Mouse (Mus musculus) hindbrain, embryonic 16.5 days (tissue): ENCODE data around the gene Igf2bp1. TPM values are rescaled to one million over a fixed set of nuclear protein-coding genes. Genes with fewer than 3 reads are reported as not detected.
"Not testable (repeated sequence)": the region's sequence is repeated elsewhere in the genome, so short reads cannot be mapped to it uniquely, and the experiment has no call there.

Source experiments
- ATAC-seq: fragments of 200-750 bp; cut with Nextera tagmentation; 2 replicates; pipeline ENCODE4 v1.8.0; 2017; ENCODE audit warnings: moderate TSS enrichment, moderate library complexity
- H3K27ac ChIP-seq: fragments of 300-500 bp; sonication (generic); 2 replicates; pipeline ENCODE4 v1.5.1; 2014; ENCODE audit warnings: low read depth, mild to moderate bottlenecking, control low read depth, low read length, moderate library complexity
- H3K27me3 ChIP-seq: fragments of 300-500 bp; sonication (generic); replicated peaks from 2 replicates; pipeline ENCODE4 v1.6.1; 2014; ENCODE audit warnings: low read length; ENCODE audit not compliant: control insufficient read depth, insufficient read depth
- H3K36me3 ChIP-seq: fragments of 300-500 bp; sonication (generic); 2 replicates; pipeline ENCODE4 v1.6.1; 2014; ENCODE audit warnings: mild to moderate bottlenecking, low read length, moderate library complexity, mixed read lengths; ENCODE audit not compliant: control insufficient read depth, insufficient read depth
- H3K4me1 ChIP-seq: fragments of 300-500 bp; sonication (generic); 2 replicates; pipeline ENCODE4 v1.6.1; 2014; ENCODE audit warnings: low read depth, low read length; ENCODE audit not compliant: control insufficient read depth, insufficient read depth
- H3K4me2 ChIP-seq: fragments of 300-500 bp; sonication (generic); 2 replicates; pipeline ENCODE4 v1.6.1; 2014; ENCODE audit warnings: mild to moderate bottlenecking, low read length, control low read depth, moderate library complexity
- H3K4me3 ChIP-seq: fragments of 300-500 bp; sonication (generic); 2 replicates; pipeline ENCODE4 v1.5.1; 2014; ENCODE audit warnings: mild to moderate bottlenecking, low read length, control low read depth, moderate library complexity
- H3K9ac ChIP-seq: fragments of 300-500 bp; sonication (generic); 2 replicates; pipeline ENCODE4 v1.6.1; 2014; ENCODE audit warnings: low read depth, mild to moderate bottlenecking, control low read depth, low read length, moderate library complexity
- H3K9me3 ChIP-seq: fragments of 300-500 bp; sonication (generic); 2 replicates; pipeline ENCODE4 v1.6.1; 2014; ENCODE audit warnings: mild to moderate bottlenecking, low read length, moderate library complexity; ENCODE audit not compliant: control insufficient read depth
- WGBS: fragments of 180-500 bp; shearing (Covaris S2); extraction: QIAGEN DNeasy Blood & Tissue Kit; methylation state at CpG from one replicate; pipeline ENCODE4 v1.1.7; 2014; 5-methylcytosine and 5-hydroxymethylcytosine counted together
- polyA plus RNA-seq: library from polyadenylated mRNA; unstranded; fragments of >200 nt; fragmentation: Nextera tagmentation; extraction: Ambion mirVana; gene quantifications from 2 replicates; pipeline ENCODE4 v1.2.1, GENCODE M21; 2015

The Igf2bp1 gene
- polyA plus RNA-seq, 1 experiment from 2014 or later = 6.1 TPM

DNA sequence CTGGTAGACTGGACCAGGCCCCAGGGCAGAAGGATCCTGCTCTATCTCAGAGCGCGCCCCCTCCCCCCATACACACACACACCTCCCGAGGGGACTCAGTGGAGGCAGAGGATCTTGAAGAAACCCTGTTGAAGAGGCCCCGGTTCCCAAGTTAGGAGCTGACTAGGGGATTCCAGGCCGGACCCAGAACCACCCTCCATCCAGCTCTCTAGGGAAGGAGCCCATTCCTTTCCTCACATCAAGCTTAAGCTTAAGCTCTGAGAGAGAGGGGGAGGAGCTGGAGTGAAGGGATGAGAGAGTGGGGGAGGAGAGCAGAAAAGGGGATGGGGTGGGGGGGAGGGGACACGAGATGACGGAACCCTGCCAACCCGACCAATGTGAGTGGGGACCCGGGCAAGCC is 47.5 kb downstream of the Igf2bp1 start:
- Histone ChIP-seq H3K9me3 (no peaks in the 10 kb centered on the region), H3K4me1 (no peaks in the 10 kb centered on the region), H3K27ac (no peak overlapping the region), H3K36me3 (peaks cover 3% of the 10 kb centered on the region; the same call in 1 of the 2 replicates), H3K27me3 (no peaks in the 10 kb centered on the region), H3K9ac (no peak overlapping the region), H3K4me3 (no peak overlapping the region), H3K4me2 (no peak overlapping the region)
- ATAC-seq = no peak
- WGBS = 68% methylated on average over 8 of the region's 9 CpGs

DNA sequence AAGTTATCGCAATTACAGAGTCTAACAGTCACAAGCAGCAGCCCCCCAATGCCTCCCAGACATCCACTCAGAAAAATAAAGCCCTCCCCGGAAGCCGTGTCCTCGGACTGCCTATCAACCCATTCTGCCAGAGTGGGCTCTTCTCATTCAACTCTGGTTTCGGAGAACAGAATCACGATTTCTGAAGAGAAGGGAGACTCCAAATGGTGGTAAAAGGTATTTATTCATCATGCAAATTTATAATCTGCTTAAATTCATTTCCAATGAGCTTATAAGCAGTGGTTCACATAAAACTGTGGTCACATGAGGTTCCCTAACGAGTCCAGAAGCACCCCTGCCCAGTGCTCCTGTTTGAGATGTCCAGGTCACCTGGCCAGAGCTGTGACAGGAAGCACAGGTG is 48.3 kb downstream of the Igf2bp1 start:
- no peaks in the 10 kb centered on the region for H3K9me3 ChIP-seq
- no peak for ATAC-seq
- H3K4me2 ChIP-seq = peak overlapping the region; percentile 27
- 64% methylated on average over 7 of the region's 7 CpGs for WGBS
- H3K27me3 ChIP-seq = no peaks in the 10 kb centered on the region
- H3K4me3 ChIP-seq = no peak overlapping the region
- H3K27ac ChIP-seq = no peak overlapping the region
- no peaks in the 10 kb centered on the region for H3K36me3 ChIP-seq
- peak overlapping the region; percentile 23; the same call in 1 of the 2 replicates for H3K9ac ChIP-seq
- H3K4me1 ChIP-seq = no peaks in the 10 kb centered on the region

DNA sequence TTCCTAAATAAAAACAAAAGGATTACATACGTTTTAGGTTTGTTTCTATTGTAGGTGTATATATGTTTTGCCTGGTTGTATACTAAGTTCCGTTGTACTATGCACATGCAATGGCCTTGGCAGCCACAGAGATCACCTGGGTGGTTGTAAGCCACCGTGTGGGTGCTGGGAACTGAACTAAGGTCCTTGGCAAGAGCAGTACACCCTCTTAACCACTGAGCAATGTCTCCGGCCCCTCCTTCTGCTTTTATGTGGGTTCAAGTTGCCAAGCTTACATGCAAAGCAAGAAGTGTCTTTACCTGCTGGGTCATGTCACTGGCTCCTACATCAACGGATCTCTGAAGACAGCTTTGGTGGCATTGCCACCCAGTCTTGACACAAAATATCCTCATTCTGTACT is 52.4 kb downstream of the Igf2bp1 start:
- Histone ChIP-seq H3K4me3 (no peak overlapping the region), H3K27ac (no peak overlapping the region), H3K36me3 (no peaks in the 10 kb centered on the region), H3K27me3 (no peaks in the 10 kb centered on the region), H3K4me1 (no peaks in the 10 kb centered on the region), H3K9me3 (no peaks in the 10 kb centered on the region), H3K4me2 (no peak overlapping the region), H3K9ac (no peak overlapping the region)
- no peak for ATAC-seq
- WGBS = 84% methylated on average over 5 of the region's 5 CpGs

DNA sequence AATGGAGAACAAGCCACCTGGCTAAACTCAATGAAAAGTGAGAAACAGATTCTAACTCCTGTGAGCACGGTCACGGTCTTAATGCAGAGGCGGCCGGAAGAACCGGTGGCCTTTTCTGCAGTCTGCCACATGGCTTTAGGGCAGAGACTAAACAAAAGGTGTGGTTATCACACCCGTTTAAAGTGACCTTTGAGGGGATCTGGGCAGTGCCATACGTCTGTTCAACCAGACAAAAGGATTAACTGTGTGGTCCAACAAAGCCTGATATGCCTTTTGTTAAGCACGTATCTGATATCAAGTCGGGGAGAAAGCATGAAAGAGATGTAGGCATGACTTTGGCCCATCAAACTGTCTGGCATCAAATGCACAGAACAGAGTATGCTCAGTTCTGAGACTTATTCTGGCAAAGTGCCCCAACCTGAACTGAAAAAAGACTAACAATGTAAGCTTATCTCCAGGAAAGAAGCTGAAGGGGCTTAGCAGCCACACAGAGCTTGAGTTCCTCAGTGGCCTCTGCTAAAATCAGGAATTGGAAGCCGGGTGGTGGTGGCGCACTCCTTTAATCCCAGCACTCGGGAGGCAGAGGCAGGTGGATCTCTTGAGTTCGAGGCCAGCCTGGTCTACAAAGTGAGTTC is 59.8 kb downstream of the Igf2bp1 start:
- H3K27me3 ChIP-seq = no peaks in the 10 kb centered on the region
- no peak overlapping the region for H3K9ac ChIP-seq
- no peaks in the 10 kb centered on the region for H3K9me3 ChIP-seq
- no peak for ATAC-seq
- no peak overlapping the region for H3K4me3 ChIP-seq
- no peaks in the 10 kb centered on the region for H3K36me3 ChIP-seq
- H3K27ac ChIP-seq = no peak overlapping the region
- WGBS = 56% methylated on average over 13 of the region's 13 CpGs
- no peaks in the 10 kb centered on the region for H3K4me1 ChIP-seq
- H3K4me2 ChIP-seq = no peak overlapping the region

DNA sequence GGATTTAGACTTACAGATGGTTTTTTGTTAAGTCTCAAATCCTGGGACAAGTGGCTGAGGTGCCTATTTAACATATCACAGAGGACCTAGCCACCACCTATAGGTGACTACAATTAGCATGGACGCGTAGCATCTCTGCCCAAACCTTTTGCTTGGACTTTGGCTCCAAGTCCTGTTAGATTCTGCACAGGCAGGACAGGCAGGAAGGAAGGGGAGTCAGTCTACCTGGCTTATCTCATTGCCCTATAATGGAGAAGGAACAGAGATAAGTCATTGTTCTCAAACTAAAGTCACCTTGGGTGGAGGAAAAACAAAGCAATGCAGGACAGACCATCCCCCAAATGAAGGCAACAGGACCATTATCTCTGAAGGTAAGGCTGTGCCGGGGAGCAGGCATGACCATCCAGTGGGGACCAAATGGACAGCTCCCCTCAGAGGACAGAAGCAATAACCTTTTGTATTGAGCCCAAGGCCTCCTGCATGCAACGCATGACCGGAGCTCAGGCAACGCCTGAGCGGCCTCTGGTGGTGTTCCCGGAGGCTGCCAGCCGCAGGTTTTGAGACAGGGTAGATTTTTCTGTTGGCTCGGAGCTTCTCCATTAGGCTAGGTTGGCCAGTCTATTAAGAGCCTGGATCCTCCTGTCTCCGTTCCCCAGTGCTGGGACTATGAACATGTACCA is 65.8 kb downstream of the Igf2bp1 start:
- Histone ChIP-seq H3K4me3 (no peak overlapping the region), H3K4me2 (no peak overlapping the region), H3K36me3 (no peaks in the 10 kb centered on the region), H3K27ac (no peak overlapping the region), H3K4me1 (no peaks in the 10 kb centered on the region), H3K9ac (no peak overlapping the region), H3K27me3 (no peaks in the 10 kb centered on the region), H3K9me3 (no peaks in the 10 kb centered on the region)
- no peak for ATAC-seq
- WGBS = 40% methylated on average over 11 of the region's 11 CpGs

DNA sequence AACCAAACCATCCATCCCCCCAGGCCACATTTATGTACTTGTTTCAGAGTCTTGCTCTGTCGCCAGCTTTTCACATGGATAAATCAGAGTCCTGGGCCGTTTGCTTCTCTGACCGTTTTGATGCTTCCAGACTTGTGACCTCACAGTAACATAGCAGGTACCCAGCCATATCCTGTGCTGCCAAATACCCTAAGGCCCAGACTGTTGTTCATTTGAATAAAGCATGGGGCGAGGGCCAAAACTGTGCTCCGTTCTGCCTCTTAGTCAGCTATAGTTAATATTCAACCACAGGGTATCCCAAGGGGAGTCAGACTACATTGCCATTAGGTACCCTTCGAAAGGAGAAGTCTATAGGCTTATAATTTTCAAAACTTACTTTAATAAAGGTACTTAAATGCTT is 69.3 kb downstream of the Igf2bp1 start:
- Histone ChIP-seq H3K27me3 (no peaks in the 10 kb centered on the region), H3K4me3 (no peak overlapping the region), H3K9ac (no peak overlapping the region), H3K9me3 (no peaks in the 10 kb centered on the region), H3K4me2 (no peak overlapping the region), H3K27ac (no peak overlapping the region), H3K4me1 (no peaks in the 10 kb centered on the region), H3K36me3 (no peaks in the 10 kb centered on the region)
- ATAC-seq = no peak
- 79% methylated on average over 6 of the region's 6 CpGs for WGBS

DNA sequence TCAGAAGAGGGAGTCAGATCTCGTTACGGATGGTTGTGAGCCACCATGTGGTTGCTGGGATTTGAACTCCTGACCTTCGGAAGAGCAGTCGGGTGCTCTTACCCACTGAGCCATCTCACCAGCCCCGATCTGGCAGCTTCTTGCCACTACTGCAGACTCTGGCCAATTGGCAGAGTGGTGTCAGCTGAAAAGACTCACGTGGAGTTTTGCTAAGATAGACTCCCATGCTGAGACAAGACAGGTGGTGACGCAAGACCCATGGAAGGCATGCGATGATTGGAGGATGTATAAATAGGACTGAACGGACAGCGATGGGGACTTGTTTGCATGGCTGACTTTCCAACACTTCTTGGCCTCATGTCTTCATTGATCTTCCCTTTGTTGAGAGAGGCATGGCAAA is 73.6 kb downstream of the Igf2bp1 start:
- H3K4me1 ChIP-seq, H3K36me3 ChIP-seq, H3K27ac ChIP-seq, H3K9me3 ChIP-seq, H3K9ac ChIP-seq, H3K4me2 ChIP-seq, H3K4me3 ChIP-seq, ATAC-seq, H3K27me3 ChIP-seq: not testable (repeated sequence)
- WGBS = 88% methylated on average over 8 of the region's 10 CpGs

DNA sequence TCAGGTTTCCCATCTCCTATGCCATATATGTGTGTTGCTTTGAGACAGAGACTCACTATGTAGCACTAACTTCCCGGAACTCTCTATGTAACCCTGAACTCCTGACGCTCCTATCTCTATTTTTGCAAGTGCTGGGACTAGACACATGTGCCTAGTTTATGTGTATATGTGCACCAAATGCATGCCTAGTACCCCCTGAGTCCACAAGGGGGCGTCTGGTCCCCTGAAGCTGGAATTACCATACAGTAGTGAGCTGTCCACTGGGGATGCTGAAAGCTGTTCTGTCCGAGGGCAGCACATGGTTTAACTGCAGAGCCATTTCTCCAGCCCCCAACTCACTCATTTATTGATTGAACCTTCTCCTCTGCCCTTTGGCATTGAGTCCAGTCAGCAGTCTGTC is 79.3 kb downstream of the Igf2bp1 start:
- 79% methylated on average over 4 of the region's 4 CpGs for WGBS

DNA sequence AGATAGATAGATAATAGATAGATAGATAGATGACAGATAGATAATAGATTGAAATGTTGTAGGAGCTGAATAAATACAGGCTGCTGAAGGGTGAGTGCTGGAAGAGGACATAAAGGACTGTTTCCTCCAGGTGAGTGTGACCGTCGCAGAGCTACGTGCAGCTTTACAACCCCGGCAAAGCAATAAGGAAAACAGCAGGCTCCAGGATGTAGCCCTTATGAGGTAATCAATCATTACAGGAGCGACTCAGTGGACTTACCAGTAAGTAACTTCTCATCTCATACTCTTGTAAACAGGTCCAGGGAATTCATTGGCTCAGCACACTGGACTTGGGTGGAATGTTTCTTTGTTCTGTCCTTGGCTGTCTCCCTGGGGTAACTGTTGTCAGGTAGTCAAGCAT is 79.8 kb downstream of the Igf2bp1 start:
- ATAC-seq = no peak
- 98% methylated on average over 5 of the region's 5 CpGs for WGBS
- H3K27ac ChIP-seq = no peak overlapping the region

More for the DNA sequence above, 79.3 kb downstream of the Igf2bp1 start:
- Histone ChIP-seq H3K27ac (no peak overlapping the region), H3K27me3 (0 out of 2 replicates have a peak, but pooled peaks cover 4% of the 10 kb centered on the region), H3K4me2 (no peak overlapping the region), H3K9ac (no peak overlapping the region), H3K9me3 (peaks cover 3% of the 10 kb centered on the region; the same call in 1 of the 2 replicates), H3K36me3 (no peaks in the 10 kb centered on the region), H3K4me3 (no peak overlapping the region), H3K4me1 (no peaks in the 10 kb centered on the region)
- ATAC-seq = no peak

More for the DNA sequence above, 79.8 kb downstream of the Igf2bp1 start:
- Histone ChIP-seq H3K27me3 (0 out of 2 replicates have a peak, but pooled peaks cover 4% of the 10 kb centered on the region), H3K36me3 (no peaks in the 10 kb centered on the region), H3K9ac (no peak overlapping the region), H3K4me1 (no peaks in the 10 kb centered on the region), H3K9me3 (peaks cover 3% of the 10 kb centered on the region; the same call in 1 of the 2 replicates), H3K4me3 (no peak overlapping the region), H3K4me2 (no peak overlapping the region)
